ENCODE assay signal across 16 mouse cellular contexts in genomic region chr4:89505368-89505819, GRCm38 (mm10).
A peak's percentile ranks its signal among the peaks of the same experiment; 100 is the strongest.
DNase-seq lines count a peak whose midpoint lies in the region; ATAC-seq lines count a peak whose summit lies in the region.
"Had no signal": no experiment of that assay in that cellular context is flagged by ENCODE, and none has a peak within 500 bp of the region (broad histone marks: within the 10 kb centered on the region; RNA-seq: fewer than 3 reads in every experiment).

No protein-coding gene starts in this region.

- no peak overlapping the region for H3K9ac ChIP-seq in kidney, embryonic 16.5 days (replicated peaks; ENCODE audit: low read length)
- no peak overlapping the region for H3K9ac ChIP-seq in midbrain, embryonic 15.5 days

- peak; percentile 52; the same call in 1 of the 2 replicates for ATAC-seq in kidney, embryonic 16.5 days (ENCODE audit: low FRiP score, low TSS enrichment)
- ATAC-seq in midbrain, embryonic 15.5 days (replicated peaks) = 0 out of 2 replicates have a peak, but pooled peaks have one; percentile 56
- ATAC-seq: activated CD4-positive, CD25-positive, alpha-beta regulatory T cell, adult 4 months; hindbrain, postnatal 0 days had no signal

- H3K4me3 ChIP-seq in kidney, embryonic 16.5 days (ENCODE audit: low read length) = no peak overlapping the region
- H3K4me3 ChIP-seq in midbrain, embryonic 15.5 days = no peak overlapping the region

- H3K4me2 ChIP-seq in kidney, embryonic 16.5 days (replicated peaks; ENCODE audit: low read depth, low read length) = no peak overlapping the region
- no peak overlapping the region for H3K4me2 ChIP-seq in midbrain, embryonic 15.5 days
- H3K4me2 ChIP-seq: heart, embryonic 11.5 days had no signal

- H3K4me1 ChIP-seq in kidney, embryonic 16.5 days (ENCODE audit: insufficient read depth, low read length) = peaks cover 16% of the 10 kb centered on the region
- no peaks in the 10 kb centered on the region; the same call in 1 of the 2 replicates for H3K4me1 ChIP-seq in midbrain, embryonic 15.5 days

- H3K27me3 ChIP-seq in kidney, embryonic 16.5 days (ENCODE audit: insufficient read depth, low read length) = no peaks in the 10 kb centered on the region
- no peaks in the 10 kb centered on the region for H3K27me3 ChIP-seq in midbrain, embryonic 15.5 days (replicated peaks)

- H3K9me3 ChIP-seq in kidney, embryonic 16.5 days (ENCODE audit: low read length) = no peaks in the 10 kb centered on the region
- H3K9me3 ChIP-seq in midbrain, embryonic 15.5 days = no peaks in the 10 kb centered on the region

- DNase-seq in adrenal gland, adult 2 months = peak; percentile 34
- no peak for DNase-seq in adrenal gland, postnatal 4 days (ENCODE audit: low spot score in 2 of 2)
- no peak for DNase-seq in kidney, postnatal 14 days
- DNase-seq in NIH3T3 (ENCODE audit: low read depth) (peak; percentile 34), liver (no peak)
- DNase-seq in cerebellum, postnatal 10 days = no peak
- DNase-seq: cerebellum, adult 8-10 months; gastrocnemius, postnatal 25 days; kidney, adult 8-10 months; lung, adult 18-20 months; right cerebral cortex, postnatal 25 days had no signal

- no peaks in the 10 kb centered on the region for H3K36me3 ChIP-seq in kidney, embryonic 16.5 days (ENCODE audit: insufficient read depth, low read length)
- H3K36me3 ChIP-seq in midbrain, embryonic 15.5 days (replicated peaks) = no peaks in the 10 kb centered on the region

- 8% methylated on average over 6 of the region's 6 CpGs for WGBS in kidney, embryonic 16.5 days
- 9% methylated on average over 6 of the region's 6 CpGs for WGBS in midbrain, embryonic 15.5 days

- H3K27ac ChIP-seq in kidney, embryonic 16.5 days (ENCODE audit: low read length) = no peak overlapping the region
- H3K27ac ChIP-seq in midbrain, embryonic 15.5 days = no peak overlapping the region
- H3K27ac ChIP-seq: hindbrain, postnatal 0 days had no signal

Comparison
In these comparisons a context has a peak if more than half of its experiments do, and no peak if none do; other contexts are left out.
1. DNase-seq: peak in adrenal gland, adult 2 months (single experiment) and NIH3T3 (single experiment); none in adrenal gland, postnatal 4 days (0 of 2), kidney, postnatal 14 days (single experiment), liver (single experiment) and cerebellum, postnatal 10 days (0 of 2).